Mouse (Mus musculus) c-Kit-negative CD71-positive TER-119-positive erythroid progenitor cells, embryonic 14.5 days (primary cell): ENCODE data around the gene Sprr2e.

Experiments used
- DNase-seq: peaks from one replicate; pipeline ENCODE4 v3.0.0-alpha.2; 2013; ENCODE audit warnings: low read depth, low spot score

Sprr2e gene

DNA sequence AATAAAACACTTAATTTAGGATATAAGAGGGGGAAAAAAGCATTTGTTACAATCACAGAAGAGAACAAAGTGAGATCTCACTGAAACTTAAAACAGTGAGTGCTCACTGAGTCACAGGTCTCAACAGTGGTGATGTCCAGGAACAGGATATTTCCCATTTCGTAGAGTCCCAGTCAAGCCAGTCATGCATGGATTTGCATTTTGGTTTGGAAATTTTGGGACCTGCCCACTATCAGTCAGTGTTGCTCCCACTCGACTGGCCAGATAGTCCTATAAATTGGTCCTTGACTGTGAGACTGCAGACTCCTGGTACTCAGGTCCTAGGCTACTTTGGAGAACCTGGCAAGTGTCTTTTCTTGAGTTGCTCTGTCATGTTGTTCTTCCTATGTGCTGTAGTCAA lies at the start of gene Sprr2e:
Gene Sprr2e (plus strand): TSS at position 301 of the 400 bp plus-strand sequence.
- DNase-seq: no peak

DNA sequence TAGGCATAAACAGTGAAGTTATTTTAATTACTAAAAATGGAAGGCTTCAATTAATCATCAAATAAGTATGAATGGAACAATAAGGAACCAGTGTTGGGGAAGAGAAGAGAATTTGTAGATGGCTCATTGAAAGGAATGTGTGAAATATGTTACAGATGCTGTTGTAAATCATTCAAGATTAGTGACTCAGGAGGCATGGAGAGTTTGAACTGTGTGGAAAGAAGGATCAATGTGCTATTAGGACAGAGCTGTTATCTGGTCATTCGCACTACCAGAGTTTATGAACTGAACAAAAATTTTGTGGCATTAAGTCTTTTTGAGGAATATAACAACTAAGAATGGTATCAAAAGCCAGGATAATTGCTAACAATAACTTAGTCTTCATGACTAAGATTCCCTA lies 44.5 kb upstream of the Sprr2e start:
- DNase-seq: no peak

DNA sequence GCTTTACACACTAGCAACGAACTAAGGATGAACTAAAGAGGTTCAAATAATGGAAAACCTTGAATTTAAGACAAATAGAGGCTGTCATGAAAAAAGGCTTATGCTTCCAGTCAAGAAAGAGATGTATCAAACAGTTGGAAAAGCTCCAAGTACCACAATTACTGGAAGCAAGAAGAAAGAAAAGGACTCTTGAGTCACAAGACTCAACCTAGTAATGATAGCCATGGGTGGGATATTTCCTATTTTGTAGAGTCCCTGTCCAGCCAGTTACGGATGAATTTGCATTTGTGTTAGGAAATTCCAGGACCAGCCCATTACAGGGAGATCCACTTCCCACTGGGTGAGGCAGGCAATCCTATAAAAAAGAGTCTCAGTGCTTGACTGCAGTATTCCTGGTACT lies 35.6 kb upstream of the Sprr2e start, which contains the start of gene Sprr2b:
Gene Sprr2b (plus strand): TSS at position 301 of the 400 bp plus-strand sequence.
- no peak for DNase-seq

DNA sequence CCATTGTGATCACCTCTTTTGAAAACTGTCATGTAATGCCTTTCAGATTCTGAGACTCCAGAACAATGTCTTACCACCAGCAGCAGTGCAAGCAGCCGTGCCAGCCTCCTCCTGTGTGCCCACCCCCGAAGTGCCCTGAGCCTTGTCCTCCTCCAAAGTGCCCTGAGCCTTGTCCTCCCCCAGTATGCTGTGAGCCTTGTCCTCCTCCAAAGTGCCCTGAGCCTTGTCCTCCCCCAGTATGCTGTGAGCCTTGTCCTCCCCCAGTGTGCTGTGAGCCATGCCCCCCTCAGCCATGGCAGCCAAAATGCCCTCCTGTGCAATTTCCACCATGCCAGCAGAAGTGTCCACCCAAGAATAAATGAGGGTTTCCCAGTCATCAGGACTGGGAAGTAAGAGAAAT lies 34.6 kb upstream of the Sprr2e start:
- DNase-seq: no peak

DNA sequence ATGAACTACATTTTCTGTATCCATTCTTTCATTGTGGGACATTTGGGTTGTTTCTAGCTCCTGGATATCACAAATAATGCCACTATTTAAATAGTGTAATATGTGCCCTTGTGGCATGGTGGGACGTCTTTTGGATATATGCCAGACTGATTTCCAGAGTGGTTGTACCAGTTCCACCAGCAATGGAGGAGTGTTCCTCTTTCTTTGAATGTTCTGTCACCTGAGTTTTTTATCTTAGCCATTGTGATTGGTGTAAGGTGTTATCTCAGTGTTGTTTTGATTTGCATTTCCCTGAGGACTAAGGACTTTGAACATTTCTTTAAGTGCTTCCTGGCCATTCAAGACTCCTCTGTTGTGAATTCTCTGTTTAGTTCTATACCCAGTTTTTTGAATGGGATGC lies 15.7 kb upstream of the Sprr2e start:
- DNase-seq: no peak

DNA sequence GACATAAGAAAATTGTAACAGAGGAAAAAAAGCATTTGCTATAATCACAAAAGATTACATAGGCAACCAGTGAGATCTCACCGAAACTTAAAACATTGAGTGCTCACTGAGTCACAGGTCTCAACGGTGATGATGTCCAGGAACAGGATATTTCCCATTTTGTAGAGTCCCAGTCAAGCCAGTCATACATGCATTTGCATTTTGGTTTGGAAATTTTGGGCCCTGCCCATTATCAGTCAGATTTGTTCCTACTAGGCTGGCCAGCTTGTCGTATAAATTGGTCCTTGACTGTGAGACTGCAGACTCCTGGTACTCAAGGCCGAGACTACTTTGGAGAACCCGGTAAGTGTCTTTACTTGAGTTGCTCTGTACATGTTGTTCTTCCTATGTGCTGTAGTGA lies 13.1 kb upstream of the Sprr2e start, which contains the start of gene Sprr2d:
Gene Sprr2d (plus strand): TSS at position 301 of the 400 bp plus-strand sequence.
- no peak for DNase-seq

DNA sequence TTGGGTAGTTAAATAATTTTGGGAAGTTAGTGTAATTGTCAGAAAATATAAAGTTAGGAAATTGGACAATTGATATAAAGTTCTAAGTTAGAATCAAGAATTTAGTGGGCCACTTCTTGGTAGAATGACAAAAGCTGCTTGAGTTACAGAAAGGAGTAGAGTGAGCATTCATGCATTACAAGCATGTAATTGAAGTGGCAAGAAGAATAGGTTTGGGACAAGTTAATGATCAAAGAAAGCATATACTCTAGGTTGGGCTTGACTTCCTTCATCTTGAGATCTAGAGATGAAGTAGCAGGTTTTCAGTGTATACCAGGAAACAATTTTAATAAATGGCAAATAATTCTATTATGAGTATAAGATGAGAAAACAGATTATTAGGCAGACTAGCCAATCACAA lies 9.7 kb downstream of the Sprr2e start:
- DNase-seq: no peak

DNA sequence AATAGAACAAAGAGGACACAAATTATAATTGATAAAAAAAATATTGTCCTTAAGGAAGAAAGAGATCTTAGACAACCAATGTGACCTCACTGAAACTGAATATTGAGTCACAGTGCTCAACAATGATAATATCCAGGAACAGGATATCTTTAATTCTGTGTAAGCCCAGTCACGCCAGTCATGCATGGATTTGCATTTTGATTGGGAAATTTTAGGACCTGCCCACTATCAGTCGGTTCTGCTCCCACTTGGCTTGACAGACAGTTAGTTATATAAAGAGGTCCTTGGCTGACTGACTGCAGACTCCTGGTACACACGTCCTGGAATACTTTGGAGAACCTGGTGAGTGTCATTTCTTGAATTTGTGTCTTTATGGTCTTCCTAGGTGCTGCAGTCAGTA lies 12.9 kb downstream of the Sprr2e start, which contains the start of gene Sprr2f:
Gene Sprr2f (plus strand): TSS at position 301 of the 400 bp plus-strand sequence.
- DNase-seq: no peak

DNA sequence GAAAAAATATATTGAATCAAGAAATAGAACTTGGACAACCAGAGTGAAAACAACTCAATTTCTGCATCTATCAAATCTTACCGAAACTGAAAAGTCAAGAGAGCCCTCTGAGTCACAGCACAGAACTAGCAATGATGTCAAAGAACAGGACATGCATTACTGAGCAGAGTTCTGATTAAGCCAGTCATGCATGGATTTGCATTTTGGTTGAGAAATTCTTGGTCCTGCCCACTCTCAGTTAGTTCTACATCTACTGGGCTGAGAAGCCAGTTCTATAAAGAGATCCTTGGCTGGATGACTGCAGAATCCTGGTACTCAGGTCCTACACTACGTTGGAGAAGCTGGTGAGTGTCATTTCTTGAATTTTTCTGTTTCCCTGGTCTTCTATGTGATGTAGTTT lies 21.7 kb downstream of the Sprr2e start:
- DNase-seq: no peak

DNA sequence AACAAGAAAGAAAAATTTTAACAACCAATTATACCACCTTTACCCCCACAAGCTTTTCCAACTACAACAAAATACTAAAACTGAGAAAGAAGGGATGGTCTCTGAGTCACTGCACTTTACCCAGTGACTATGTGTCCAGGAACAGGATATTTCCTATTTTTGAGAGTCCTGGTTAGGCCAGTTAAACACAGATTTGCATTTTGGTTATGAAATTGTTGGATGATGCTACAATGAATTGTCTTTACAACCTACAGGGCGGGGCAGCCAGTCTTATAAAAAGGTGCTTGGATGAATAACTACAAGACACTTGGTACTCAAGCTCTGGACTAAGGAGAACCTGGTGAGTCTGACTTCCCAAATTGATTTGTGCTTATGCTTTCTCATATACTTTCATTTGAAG lies 33.4 kb downstream of the Sprr2e start, which contains the start of gene Sprr2h:
Gene Sprr2h (plus strand): TSS at position 301 of the 400 bp plus-strand sequence.
- DNase-seq: no peak

DNA sequence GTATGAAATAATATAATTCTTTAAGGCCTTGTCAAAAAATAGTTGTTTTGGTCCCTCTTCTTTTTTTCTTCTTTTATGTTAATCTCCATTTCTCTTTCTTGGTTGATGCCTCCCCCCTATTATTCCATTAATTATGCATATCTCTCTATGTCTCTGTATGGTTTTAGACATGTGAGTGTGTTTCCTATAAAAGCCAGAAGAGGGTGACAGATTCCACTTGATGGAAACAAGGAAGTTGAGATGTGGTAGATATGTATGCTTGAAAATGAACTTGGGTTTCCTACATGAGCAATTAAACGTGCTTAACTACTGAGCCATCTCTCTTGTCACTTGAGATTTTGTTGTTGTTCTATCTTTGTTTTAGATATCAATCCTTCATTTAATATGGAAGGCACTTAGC lies 42.4 kb downstream of the Sprr2e start:
- DNase-seq: no peak
